Mouse (Mus musculus) hindbrain, postnatal 0 days (tissue): Measurements from ENCODE around the gene Plk5. TPM values are rescaled to one million over a fixed set of nuclear protein-coding genes. Genes with fewer than 3 reads are reported as not detected.

Source experiments
- ATAC-seq: fragments of 200-750 bp; cut with Nextera tagmentation; 2 replicates; pipeline ENCODE4 v1.8.0; 2017; ENCODE audit warnings: mild to moderate bottlenecking, moderate TSS enrichment, moderate library complexity
- DNase-seq: peaks from one replicate; pipeline ENCODE4 v3.0.0-alpha.2; 2015; ENCODE audit warnings: low spot score
- H3K27ac ChIP-seq: fragments of 300-500 bp; sonication (generic); 2 replicates; pipeline ENCODE4 v1.5.1; 2014; ENCODE audit warnings: mild to moderate bottlenecking
- H3K27me3 ChIP-seq: fragments of 300-500 bp; sonication (generic); 2 replicates; pipeline ENCODE4 v1.6.1; 2014; ENCODE audit warnings: low read length, mixed read lengths; ENCODE audit not compliant: insufficient read depth
- H3K36me3 ChIP-seq: fragments of 300-500 bp; sonication (generic); 2 replicates; pipeline ENCODE4 v1.6.1; 2014; ENCODE audit warnings: low read length, mixed read lengths; ENCODE audit not compliant: insufficient read depth
- H3K4me1 ChIP-seq: fragments of 300-500 bp; sonication (generic); 2 replicates; pipeline ENCODE4 v1.6.1; 2014; ENCODE audit warnings: antibody characterized with exemption, low read length, mixed read lengths; ENCODE audit not compliant: insufficient read depth
- H3K4me2 ChIP-seq: fragments of 300-500 bp; sonication (generic); 2 replicates; pipeline ENCODE4 v1.6.1; 2014; ENCODE audit warnings: low read depth, mild to moderate bottlenecking, low read length, moderate library complexity, mixed read lengths
- H3K4me3 ChIP-seq: fragments of 300-500 bp; sonication (generic); 2 replicates; pipeline ENCODE4 v1.5.1; 2014; ENCODE audit warnings: low read length
- H3K9ac ChIP-seq: fragments of 300-500 bp; sonication (generic); replicated peaks from 2 replicates; pipeline ENCODE4 v1.6.1; 2014; ENCODE audit warnings: mild to moderate bottlenecking, low read length, moderate library complexity, mixed read lengths
- H3K9me3 ChIP-seq: fragments of 300-500 bp; sonication (generic); 2 replicates; pipeline ENCODE4 v1.6.1; 2016; ENCODE audit warnings: low read length, mixed read lengths
- CTCF ChIP-seq: IDR thresholded peaks from 2 replicates; pipeline ENCODE4 v1.5.1; 2016; ENCODE audit warnings: antibody characterized with exemption, control low read depth, low read depth
- WGBS: fragments of 180-500 bp; shearing (Covaris S2); extraction: QIAGEN DNeasy Blood & Tissue Kit; methylation state at CpG from one replicate; pipeline ENCODE4 v1.1.7; 2014; 5-methylcytosine and 5-hydroxymethylcytosine counted together
- polyA plus RNA-seq: library from polyadenylated mRNA; unstranded; fragments of >200 nt; fragmentation: Nextera tagmentation; extraction: Ambion mirVana; gene quantifications from 2 replicates; pipeline ENCODE4 v1.2.1, GENCODE M21; 2015
- total RNA-seq: library from RNA; depleted of rRNA; stranded (reverse); fragments of >200 nt; gene quantifications from 2 replicates; pipeline ENCODE4 v1.2.3, GENCODE M21; 2014

The Plk5 gene
- total and polyA plus RNA-seq, 2 experiments from 2014 or later, result 8.9 to 15.7 TPM

- ATAC-seq (peak; percentile 10; the same call in 1 of the 2 replicates), DNase-seq (no peak)
- no peak for TF ChIP-seq CTCF
- H3K4me2 ChIP-seq, result peak overlapping the region; percentile 60
- no peak overlapping the region for H3K27ac ChIP-seq
- H3K9me3 ChIP-seq, result no peaks in the 10 kb centered on the region
- H3K4me3 ChIP-seq, result peak overlapping the region; percentile 37
- 30% methylated on average over 7 of the region's 7 CpGs for WGBS
- no peaks in the 10 kb centered on the region for H3K36me3 ChIP-seq
- H3K27me3 ChIP-seq, result peaks cover 30% of the 10 kb centered on the region
- no peaks in the 10 kb centered on the region; the same call in 1 of the 2 replicates for H3K4me1 ChIP-seq
- H3K9ac ChIP-seq, result no peak overlapping the region
Observed at GRCm38 (mm10) chr10:80357336-80357735, 1.1 kb downstream of the Plk5 start.

GRCm38 (mm10) chr10:80357994-80358639 is 1.9 kb downstream of the Plk5 start:
- DNase-seq (peak; percentile 73), ATAC-seq (peak; percentile 77)
- no peaks in the 10 kb centered on the region for H3K9me3 ChIP-seq
- no peaks in the 10 kb centered on the region; the same call in 1 of the 2 replicates for H3K4me1 ChIP-seq
- H3K27ac ChIP-seq, result no peak overlapping the region
- peak overlapping the region; percentile 37 for H3K4me3 ChIP-seq
- WGBS, result 8% methylated on average over 31 of the region's 31 CpGs
- TF ChIP-seq CTCF, result peak; percentile 52
- H3K27me3 ChIP-seq, result peaks cover 30% of the 10 kb centered on the region
- peak overlapping the region; percentile 60 for H3K4me2 ChIP-seq
- peak overlapping the region; percentile 30; the same call in 1 of the 2 replicates for H3K9ac ChIP-seq
- H3K36me3 ChIP-seq, result no peaks in the 10 kb centered on the region

- H3K4me2 ChIP-seq, result no peak overlapping the region
- no peak overlapping the region for H3K4me3 ChIP-seq
- H3K27ac ChIP-seq, result no peak overlapping the region
- H3K36me3 ChIP-seq, result no peaks in the 10 kb centered on the region
- H3K9ac ChIP-seq, result no peak overlapping the region
- no peak for TF ChIP-seq CTCF
- WGBS, result 27% methylated on average over 6 of the region's 6 CpGs
- ATAC-seq (peak; percentile 52; the same call in 1 of the 2 replicates), DNase-seq (no peak)
- H3K9me3 ChIP-seq, result no peaks in the 10 kb centered on the region
- peaks cover 5% of the 10 kb centered on the region for H3K4me1 ChIP-seq
- no peaks in the 10 kb centered on the region for H3K27me3 ChIP-seq
Observed at GRCm38 (mm10) chr10:80363734-80364133, 7.5 kb downstream of the Plk5 start.

- Histone ChIP-seq H3K4me2 (no peak overlapping the region), H3K4me3 (no peak overlapping the region), H3K27me3 (no peaks in the 10 kb centered on the region), H3K9me3 (no peaks in the 10 kb centered on the region), H3K27ac (no peak overlapping the region), H3K36me3 (no peaks in the 10 kb centered on the region), H3K9ac (no peak overlapping the region), H3K4me1 (peaks cover 5% of the 10 kb centered on the region)
- WGBS, result 72% methylated on average over 6 of the region's 6 CpGs
- DNase-seq (no peak), ATAC-seq (no peak)
- no peak for TF ChIP-seq CTCF
Observed at GRCm38 (mm10) chr10:80365736-80366135, 9.5 kb downstream of the Plk5 start.

GRCm38 (mm10) chr10:80367954-80368353 is 11.7 kb downstream of the Plk5 start:
- Histone ChIP-seq H3K9ac (no peak overlapping the region), H3K4me2 (no peak overlapping the region), H3K9me3 (no peaks in the 10 kb centered on the region), H3K4me3 (no peak overlapping the region), H3K27ac (no peak overlapping the region), H3K36me3 (no peaks in the 10 kb centered on the region), H3K27me3 (no peaks in the 10 kb centered on the region), H3K4me1 (peaks cover 5% of the 10 kb centered on the region)
- TF ChIP-seq CTCF, result no peak
- WGBS, result 43% methylated on average over 5 of the region's 5 CpGs
- no peak for DNase-seq
- no peak for ATAC-seq

DNA sequence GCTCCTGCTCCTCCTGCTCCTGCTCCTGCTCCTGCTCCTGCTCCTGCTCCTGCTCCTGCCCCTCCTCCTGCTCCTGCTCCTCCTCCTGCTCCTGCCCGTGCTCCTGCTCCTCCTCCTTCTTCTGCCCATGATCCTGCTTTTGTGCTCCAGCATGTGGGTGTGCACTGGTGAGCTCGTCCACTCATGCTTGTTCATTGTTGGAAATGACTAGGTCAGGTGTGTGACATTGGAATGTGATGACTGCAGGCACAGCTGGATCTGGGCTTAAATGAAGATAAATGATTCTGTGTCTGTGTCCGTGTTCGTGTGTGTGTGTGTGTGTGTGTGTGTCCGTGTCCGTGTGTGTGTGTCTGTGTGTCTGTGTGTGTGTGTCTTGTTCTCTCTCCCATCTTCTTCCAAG is 12.1 kb downstream of the Plk5 start:
- Histone ChIP-seq H3K4me2 (no peak overlapping the region), H3K9me3 (no peaks in the 10 kb centered on the region), H3K27ac (no peak overlapping the region), H3K4me3 (no peak overlapping the region), H3K9ac (no peak overlapping the region), H3K27me3 (no peaks in the 10 kb centered on the region), H3K4me1 (peaks cover 5% of the 10 kb centered on the region), H3K36me3 (no peaks in the 10 kb centered on the region)
- WGBS, result 92% methylated on average over 6 of the region's 6 CpGs
- ATAC-seq, result no peak
- DNase-seq, result no peak
- TF ChIP-seq CTCF, result no peak
